Mouse (Mus musculus): ENCODE data around the gene Yjefn3.

Yjefn3 gene

DNA sequence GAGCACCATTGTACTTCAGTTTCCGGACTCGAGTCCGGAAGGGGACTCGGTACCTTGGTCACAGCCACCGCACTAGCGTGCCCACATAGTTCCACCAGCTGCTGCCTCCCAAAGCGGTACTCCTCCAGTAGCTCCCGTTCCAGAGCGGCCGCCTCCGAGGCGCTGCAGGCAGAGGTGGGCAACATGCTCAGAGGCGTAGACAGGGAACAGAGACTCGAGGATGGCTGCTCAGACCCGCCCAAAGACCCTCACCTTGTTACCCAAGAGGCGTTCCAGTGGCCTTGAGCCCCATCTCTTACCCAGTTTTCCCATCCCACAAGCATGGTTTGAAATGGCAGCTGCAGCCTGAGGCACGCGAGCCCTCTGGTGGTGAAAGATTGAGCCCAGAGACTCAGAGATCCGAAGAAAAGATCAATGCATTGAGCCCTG lies 11.7 kb downstream of the Yjefn3 start:
- TF ChIP-seq GATA4 (IDR thresholded peaks at IDR 0.05; ENCODE audit: insufficient replicate concordance, low read length): no peak

DNA sequence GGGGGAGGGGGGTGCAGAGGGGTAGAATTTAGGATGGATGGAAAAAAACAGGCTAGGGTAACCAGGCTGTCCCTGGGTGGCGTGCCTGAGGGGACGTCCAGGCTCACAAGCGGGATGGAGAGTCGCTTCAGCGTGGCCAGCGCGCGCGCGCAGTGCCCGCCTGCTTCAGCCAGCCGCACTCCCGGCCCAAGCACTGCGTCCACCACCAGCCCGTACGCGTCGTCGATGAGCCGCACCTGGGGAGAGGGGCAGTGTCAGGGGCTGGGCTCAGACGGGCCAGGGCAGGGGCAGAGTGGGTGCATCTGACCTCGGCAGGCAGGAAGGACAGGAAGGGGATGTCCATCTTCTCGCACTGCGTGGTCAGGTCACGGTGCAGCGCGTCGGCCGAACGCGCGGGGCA lies 13.6 kb downstream of the Yjefn3 start:
- no peak for TF ChIP-seq GATA4 (IDR thresholded peaks at IDR 0.05; ENCODE audit: insufficient replicate concordance, low read length)

DNA sequence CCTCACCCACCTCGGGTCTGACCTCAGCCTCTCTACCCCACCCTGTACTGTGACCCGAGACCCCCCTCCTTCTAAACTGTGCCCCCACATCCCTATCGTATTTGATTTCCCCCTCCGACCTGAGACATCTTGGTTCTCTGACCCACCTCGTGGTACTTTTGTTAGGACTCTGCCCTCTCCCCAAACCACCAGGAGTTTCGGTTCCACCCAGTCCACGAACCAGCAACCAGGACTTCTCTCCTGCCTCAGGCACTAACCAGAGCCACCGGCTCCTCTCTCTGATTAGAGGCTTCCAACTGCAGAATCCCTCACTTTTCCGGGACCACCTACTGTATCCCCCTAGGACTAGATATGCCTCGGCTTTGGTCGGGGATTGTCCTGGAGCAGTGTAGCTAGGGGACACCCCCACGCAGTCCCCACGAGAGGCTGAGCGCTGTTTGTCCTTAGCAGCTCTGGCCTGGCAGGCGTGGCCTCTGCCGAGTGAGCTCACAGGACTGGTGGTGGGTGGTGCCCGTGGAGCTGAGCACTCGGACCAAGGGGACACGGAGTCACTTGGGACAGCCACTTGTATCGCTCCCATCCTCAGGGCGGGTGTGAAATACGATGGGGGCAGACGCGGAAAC lies 14.2 kb downstream of the Yjefn3 start:
- TF ChIP-seq GATA4 (IDR thresholded peaks at IDR 0.05; ENCODE audit: insufficient replicate concordance, low read length): no peak

DNA sequence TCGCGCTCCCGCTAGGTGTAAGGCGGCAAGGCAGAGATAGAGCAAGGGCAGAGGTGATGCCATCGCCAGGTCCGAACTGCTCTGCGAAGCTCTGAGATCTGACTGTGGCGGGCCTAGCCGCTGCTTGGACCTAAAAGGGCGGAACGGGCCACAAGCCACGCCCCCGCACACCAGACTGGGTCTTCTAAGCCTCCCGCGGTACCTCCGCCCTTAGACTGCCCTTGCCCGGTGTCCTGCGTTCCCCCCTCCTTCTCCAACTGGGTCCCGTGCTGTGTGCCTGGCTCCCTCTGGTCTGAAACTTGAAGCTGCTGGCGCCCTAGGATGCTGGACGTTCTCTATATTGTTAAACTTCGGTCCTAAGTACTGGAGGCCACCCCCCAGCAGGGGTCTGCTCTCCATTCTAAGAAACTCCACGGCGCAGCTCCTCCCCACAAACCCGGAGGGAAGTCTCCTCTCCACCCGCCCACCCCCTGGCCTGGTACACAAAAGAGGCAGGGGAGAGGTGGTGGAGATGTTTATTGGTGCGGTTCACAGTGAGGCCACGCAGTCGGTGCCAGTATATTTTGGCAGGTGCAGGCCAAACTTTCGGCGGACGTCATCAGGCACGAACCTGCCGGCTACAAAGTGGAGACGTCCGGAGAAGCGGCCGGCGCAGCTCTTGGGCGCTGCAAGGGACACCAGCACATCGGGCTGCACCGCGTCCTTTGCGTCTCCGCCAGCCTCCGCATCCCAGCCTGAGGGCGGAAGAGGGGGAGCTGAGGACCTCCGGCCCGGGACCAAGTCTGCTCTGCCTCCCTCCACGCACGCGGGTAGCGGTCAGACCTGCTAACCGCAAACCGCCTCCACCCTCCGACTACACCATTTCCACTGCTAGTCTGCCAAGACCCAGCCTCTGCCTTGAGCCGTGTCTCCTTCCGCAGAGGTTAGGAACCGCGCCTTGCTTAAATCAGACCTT lies 14.9 kb downstream of the Yjefn3 start, which contains the start of gene Cilp2:
Gene Cilp2, minus strand, starts transcription at position 399 of the 955 bp plus-strand sequence.
- no peak for TF ChIP-seq GATA4 (IDR thresholded peaks at IDR 0.05; ENCODE audit: insufficient replicate concordance, low read length)

DNA sequence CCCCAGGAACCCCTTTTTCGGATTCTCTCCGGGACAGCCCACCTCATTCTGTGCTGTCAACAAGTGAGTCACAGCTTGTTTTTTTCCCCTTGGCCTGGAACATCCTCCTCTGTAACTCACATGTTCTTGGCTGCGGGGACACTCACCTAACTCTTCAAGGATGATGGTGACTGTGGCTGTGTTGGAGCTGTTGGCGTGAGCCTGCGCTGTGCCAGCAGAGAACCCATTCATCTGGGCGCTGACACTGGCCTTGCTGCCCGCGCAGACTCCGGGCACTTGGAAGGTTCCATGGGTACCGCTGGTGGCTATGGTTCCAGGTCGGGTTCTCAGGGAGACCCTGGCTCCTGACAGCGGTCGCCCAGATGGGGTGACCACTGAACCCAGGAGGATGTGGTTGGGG lies 18.4 kb downstream of the Yjefn3 start:
- no peak for TF ChIP-seq GATA4 (IDR thresholded peaks at IDR 0.05; ENCODE audit: insufficient replicate concordance, low read length)

DNA sequence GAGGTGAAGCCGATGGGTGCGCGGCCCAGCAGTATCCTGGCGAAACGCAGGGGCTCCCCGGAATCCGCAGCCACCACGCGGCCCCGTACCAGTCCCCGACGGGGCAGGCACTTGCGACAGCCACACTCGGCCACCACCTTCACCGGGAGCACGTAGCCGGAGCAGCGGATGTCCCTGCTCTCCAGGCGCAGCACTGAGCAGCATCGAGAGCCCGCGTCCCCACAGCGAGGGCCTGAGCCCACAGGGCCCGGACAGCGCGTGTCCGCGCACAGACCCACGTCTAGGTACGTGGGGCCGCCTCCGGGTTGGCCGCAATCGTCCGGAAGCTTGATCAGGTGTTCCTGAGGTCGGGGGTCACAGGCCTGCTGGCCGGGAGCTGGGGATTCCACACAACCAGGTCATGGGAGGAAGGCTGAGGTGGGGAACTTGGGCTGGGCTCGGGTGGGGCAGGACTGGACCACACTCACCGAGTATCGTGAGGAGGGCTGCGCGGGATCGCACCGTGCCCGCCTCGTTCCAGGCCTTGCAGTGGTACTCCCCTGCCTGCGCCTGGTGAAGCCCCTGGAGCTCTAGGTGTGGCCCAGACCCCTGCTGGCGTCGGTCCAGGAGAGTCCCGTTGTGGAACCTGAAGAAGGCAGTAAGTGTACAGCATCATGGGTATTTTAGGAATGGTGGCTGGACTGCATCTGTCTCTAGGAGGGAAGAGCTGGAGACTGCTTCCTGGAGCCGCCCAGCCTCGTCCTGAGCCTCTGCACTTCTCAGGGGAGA lies 19.5 kb downstream of the Yjefn3 start:
- no peak for TF ChIP-seq GATA4 (IDR thresholded peaks at IDR 0.05; ENCODE audit: insufficient replicate concordance, low read length)

DNA sequence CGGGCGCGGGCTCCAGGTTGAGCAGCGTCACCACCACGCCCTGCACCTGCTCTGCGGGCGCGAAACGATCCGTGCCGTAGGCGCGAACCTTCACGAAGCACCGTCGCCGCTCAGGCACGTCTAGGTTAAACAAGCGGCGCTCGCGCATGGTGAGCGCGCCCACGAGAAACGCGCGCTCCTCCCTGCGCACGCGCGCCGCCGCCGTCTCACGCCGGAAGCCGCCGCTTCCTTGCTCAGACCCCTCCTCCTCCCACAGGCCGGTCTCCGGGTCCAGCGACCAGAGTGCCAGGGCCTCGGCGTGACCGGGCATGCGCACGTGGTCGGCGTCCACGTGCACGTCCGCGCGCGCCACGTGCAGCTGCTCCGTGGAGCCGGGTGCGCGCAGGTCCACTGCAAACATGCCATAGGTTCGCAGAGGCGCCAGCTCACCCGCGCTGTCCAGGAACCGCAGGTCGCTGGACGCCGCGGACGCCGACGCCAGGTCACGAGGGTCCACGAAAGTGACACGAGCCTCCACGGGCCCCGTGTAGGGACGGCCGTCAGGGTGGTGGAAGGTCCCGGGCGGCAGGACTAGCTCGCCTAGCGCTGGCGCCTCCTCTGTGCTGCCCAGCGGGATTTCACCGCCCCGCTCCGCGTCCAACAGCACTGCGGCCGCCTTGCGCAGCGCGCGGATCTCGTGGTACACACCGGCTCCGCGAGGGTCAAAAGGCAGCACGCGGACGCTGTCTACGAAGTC lies 20.3 kb downstream of the Yjefn3 start:
- no peak for TF ChIP-seq GATA4 (IDR thresholded peaks at IDR 0.05; ENCODE audit: insufficient replicate concordance, low read length)

DNA sequence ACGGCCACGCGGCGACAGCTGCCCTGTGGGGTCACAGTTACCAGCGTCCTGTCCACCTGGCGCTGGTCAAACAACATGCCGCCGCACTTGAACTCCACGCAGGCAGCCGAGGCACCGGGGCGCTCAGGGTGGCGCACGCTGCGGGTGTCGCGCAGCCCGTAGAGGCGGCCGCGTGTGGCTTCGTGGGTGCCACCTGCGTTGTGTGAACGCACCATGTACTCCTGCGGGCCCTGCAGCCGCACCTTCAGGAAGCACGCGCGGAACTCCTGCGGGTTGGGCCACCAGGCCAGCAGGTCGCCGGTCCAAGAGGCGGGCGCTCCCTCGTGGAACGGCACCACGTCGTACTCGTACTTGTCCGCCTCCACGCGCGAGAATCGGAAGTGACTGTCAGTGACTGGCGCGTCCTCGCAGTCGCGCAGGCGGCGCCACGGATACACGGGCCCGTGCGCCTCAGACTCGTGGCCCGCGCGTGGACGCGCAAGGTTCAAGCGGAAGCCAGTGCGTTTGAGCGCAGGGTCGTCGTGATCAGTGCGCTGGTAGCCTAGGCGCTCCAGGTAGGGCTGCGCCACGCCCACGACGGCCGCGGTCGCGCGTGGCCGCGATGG lies 21.1 kb downstream of the Yjefn3 start:
- no peak for TF ChIP-seq GATA4 (IDR thresholded peaks at IDR 0.05; ENCODE audit: insufficient replicate concordance, low read length)

DNA sequence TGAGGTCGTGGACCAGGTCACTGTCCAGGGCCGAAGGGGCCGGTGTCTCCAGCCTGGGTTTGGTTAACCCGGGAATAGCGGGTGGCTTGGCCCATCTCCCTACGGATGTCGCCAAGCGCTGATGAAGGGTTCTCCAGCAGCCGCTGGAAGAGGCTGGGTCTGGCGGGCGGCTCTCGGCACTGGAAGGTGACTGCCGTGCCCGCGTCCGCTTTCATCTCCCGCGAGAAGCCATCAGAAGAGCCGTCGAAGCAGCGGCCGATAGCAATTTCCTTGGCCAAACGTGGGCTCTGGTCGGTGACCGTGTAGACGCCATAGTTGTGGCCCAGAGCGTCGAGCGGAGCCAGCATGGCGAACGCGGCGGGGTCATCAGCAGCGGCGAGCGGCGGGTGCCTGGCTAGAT lies 21.7 kb downstream of the Yjefn3 start:
- TF ChIP-seq GATA4 (IDR thresholded peaks at IDR 0.05; ENCODE audit: insufficient replicate concordance, low read length): no peak

DNA sequence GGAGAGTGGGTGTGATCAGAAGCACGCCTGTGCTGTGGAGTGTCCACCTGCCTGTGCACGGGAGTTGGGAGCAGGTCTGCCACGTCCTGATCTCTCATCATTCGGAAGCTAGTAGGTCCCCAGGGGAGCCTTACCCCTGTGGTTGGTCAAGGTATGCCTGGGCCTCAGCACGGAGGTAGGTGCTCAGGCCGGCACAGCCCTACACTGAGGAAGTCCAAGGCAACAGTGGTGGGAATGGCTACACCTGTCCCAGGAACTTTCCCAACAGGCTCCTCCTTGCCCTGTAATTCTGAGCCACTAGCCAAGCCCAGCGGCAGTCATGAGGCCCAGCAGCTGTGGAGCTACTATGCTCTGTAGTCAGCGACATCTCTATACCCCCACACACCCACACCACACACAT lies 22.8 kb downstream of the Yjefn3 start:
- TF ChIP-seq GATA4 (IDR thresholded peaks at IDR 0.05; ENCODE audit: insufficient replicate concordance, low read length): no peak

DNA sequence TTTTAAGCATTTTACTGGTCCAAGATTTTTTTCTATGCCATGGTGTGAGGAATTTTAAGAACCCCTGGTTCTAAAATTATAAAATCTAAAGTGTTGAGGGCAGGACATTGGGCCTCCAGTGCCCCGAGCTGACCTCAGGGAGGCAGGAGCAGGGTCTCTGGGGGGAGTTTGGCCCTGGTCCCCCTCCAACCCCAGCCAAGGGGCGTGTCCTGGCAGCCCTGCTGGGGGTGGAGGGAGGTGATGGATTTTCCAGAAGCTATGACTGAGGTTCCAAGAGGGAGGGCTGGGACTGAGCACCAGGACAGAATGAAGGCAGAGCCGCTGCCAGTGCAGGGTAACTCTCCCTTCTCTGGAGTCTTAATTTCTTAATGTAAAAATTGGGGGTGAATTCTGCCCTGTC lies 24.5 kb downstream of the Yjefn3 start:
- TF ChIP-seq GATA4 (IDR thresholded peaks at IDR 0.05; ENCODE audit: insufficient replicate concordance, low read length): no peak

DNA sequence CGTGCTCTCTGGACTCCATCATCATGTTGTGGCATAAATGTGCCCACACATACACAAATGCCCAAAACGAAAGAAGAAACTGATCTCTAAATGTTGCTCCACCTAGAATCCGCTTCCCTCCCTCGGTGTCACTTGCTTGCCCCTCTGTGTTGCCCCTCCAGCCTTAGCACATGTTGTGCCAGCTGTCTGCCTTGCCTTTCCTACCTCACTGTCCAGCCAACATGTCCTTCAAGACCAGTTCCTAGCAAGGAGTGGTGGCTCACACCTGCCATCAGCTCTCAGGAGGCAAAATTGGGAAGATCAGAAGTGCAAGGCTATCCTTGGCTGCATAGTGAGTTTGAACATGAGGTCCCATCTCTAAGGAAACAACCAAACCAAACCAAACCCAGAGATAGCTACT lies 25.1 kb downstream of the Yjefn3 start:
- TF ChIP-seq GATA4 (IDR thresholded peaks at IDR 0.05; ENCODE audit: insufficient replicate concordance, low read length): no peak

DNA sequence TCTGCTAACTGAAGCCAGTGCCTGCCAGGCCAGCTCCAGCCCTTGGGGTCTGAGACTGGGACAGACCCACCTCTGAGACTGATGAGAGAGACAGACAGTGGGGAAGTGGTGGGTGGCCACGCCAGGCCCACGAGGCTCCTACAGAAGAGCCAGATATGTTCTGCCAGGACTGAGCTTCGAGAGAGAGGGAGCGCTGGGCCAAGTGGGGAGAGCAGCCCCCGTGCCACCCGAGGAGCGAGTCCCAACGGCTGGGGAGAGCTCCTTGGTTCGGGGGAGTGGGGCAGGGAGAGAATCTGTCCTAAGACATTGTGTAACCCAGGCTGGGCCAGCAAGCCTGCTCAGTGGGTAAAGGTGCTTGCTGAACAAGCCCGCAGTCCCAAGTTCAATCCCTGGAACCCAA lies 25.5 kb downstream of the Yjefn3 start:
- TF ChIP-seq GATA4 (IDR thresholded peaks at IDR 0.05; ENCODE audit: insufficient replicate concordance, low read length): no peak

DNA sequence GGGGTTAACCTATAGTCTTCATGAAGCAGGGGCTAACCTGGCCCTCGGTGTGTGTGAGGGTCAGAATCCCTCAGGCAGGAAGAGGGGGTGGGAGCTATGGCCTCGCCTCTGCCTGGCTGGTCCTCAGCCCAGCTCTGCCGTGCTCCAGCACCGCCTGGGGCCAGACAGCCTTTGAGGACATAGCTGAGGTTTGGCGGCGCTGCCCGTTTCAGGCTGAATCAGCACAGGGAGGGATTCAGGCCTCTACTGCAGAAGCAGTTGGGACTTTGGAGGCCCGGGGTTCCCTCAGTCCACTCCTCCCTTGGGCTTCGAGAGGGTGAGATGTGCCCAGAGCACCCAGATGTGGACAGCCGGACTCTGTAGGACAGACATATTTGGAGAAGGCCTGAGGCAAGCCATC lies 26.4 kb downstream of the Yjefn3 start:
- no peak for TF ChIP-seq GATA4 (IDR thresholded peaks at IDR 0.05; ENCODE audit: insufficient replicate concordance, low read length)

Data from liver, adult (tissue).